Mouse (Mus musculus) lung, postnatal 36 days (tissue): ENCODE results near the gene Lcn2.

Experiments used
- DNase-seq: peaks from one replicate; pipeline ENCODE4 v3.0.0; 2022; ENCODE audit warnings: mixed read lengths

Gene Lcn2

DNA sequence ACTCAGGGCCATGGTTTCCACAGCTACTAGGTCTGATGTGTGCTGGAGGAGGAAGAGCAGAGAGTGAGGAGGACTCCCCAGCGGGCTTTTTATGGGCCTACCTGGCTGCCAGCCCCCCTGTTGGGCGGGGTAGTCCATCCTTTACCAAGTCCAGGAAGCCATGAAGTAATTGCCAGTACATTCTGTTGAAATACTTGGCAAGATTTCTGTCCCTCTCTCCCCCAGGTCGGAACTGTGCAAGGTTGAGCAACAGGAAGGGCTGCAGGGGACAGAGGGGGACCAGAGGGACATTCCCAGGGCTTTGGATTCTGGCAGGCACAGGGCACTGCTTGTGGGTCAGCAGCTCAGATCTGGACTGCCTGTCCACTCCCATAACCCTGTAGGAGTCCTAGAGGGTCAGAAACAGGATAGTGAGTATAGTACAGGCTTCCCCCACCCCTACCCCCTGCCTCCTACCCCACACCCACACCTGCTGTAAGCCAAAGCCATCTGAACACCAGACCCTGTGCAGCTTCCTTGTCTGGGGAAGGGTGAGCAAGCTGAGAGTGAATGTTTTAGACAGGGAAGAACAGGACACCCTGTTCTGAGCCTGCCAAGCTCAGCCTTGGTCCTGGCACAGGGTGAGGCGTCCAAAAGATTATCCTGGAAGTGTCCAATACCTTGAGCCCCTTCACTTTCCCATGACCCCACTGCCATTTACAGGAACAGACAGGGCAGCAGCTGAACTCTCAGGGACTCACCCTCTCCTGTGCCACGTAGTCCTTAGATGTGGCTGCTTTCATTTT, at the start of gene Lcn2:
Lcn2 (minus strand) TSS at position 547 of the 785 bp plus-strand sequence.
- DNase-seq: peak; percentile 60

DNA sequence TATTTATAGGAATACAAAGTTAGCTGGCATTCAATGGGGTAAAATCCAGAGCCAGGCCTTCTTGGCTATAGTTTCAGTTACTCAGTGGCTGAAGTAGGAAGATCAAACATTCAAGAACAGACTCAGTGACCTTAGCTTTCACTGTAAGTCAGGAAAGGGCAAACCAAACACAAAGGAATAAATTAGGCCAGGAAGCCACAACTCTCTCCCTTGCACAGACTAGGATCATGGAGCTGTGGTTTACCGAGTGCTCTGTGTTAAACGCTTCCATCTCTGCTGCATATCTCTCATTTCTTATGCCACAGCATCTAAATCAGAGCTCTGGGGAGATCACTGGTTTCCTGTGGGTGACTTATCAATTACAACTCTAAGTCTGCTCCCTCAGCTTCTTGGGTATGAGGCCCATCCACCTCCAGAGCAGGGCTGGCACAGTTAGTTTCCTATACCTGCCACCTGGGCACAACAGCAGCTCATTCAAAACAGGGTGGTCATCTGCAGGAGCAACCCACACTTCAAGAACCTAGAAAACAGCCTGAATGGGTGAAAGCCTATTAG, 49.6 kb upstream of the Lcn2 start:
- DNase-seq: no peak

DNA sequence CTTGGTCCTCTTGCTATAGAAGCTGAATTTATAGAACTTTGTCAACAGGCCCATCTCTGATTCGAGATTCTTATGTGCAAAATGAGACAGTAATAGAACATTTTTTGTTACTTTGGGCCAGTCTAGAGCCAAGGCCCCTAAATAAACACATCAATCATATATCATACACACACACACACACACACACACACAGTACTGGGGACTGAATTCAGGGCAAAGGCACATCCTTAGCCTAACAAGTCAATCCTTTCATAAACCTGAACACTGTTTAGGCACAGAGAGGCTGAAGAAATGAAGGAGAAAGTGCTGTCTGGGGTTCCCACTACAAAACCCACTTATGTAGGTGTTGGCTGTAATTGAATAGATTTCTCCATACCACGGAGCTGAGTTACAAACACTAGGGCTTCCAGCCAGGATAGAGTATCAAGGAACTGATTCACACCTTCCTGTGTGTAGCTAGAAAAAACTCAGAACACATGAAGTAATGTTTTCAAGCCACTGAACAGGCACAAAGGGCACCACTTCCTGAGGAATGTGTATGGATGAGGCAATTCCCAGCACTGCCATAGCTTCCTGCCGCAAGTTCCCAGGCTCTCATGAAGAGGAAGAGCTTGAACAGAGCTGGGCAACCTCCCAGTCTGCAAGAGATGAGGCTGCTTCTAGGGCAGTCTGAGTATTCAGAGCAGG, 48.8 kb upstream of the Lcn2 start:
- DNase-seq: peak; percentile 84

DNA sequence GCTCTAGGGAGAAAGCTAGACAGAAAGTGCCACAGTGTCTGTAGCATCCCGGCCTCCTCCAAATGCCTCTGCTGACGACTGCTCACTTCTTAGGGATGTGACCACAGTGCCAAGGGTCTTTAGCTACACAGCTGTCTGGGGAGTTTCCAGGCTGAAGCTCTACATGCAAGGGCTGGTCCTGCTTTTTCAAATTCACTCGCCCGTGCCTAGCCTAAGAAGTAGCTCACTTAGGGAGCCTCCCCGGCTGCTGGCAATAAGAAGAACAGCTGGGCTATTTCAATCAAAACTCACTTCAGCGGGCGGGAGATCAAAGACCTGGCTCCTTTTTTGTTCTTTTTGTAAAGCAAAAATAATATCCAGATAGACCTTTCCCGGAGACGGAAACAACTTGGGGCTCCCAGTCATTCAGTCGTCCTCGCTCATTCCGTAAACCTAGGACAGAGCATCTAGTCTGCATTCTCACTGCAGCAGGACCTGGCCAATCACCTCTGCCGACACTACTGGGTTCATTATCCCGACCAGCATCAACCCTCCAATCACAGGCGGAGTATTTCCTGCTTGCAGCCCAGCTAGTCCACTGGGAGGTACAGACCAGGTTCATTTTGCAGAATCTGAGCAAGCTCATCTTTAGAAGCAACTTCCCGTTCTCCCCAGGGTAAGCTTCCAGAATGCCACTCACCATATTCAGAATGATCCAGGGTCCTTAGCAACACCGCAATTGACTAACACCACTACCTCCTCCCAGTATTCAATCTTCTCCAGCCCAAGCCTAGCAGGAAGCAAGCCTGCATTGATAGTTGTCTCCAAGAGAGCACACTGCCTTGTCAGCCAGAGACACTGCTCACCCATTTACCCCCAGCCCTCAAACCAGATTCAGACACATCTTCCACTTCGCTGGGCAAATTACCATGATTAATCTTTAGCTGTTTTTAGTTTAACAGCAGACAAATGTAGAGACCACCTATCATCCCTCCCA, 42.9 kb upstream of the Lcn2 start:
- DNase-seq: peak; percentile 75

DNA sequence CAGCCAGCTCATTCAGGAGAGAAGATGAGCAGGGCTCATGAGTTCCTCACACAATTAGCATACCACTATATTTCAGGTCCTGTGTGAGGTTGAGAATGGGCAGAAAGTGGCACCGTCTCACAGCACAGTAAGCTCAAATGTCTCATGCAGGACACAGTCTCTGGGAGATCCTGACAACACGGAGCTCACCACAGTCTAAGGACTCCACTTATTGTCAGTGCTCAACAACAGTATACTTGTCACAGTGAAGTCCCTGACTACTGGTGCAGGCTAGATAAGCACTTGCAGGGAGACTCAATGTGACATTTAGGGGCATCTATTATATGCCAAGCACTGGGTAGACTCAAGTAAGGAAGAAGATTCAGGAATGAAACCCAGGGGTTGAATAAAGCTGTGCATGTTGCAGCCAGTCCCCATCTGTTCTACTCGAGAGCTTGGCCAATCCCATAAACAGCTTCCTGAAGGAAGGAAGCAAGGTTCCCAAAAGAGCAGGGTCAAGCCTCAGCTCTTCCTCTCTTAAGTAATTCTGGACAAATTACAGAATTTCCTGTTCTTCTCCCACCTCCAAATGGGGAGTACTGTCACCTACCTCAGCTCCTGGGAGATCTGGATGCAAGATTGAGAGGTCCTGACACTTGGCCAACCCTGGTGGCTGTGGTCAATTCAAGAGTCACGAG, 41.3 kb upstream of the Lcn2 start:
- DNase-seq: no peak

DNA sequence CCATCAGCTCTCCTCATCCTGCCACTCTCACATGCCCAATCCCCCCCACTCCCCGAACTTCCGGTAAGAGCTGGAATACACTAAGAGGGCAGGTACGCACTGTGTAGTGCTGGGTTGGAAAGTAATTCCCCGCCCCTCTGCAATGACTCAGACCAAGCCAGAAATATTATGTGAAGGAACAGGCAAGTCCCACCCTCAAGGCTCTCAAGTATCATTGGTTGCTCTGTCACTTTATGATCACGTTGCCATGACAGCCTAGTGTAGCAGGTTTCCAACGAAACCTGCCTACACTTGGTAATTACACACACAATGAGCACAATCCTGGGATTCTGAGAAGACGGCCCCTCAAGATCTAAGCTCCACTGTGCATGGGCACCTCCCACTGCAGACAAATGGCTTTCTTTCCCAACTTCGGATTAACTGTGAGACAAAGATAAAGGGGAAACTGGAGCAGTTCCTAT, 40.2 kb upstream of the Lcn2 start:
- DNase-seq: peak; percentile 88

DNA sequence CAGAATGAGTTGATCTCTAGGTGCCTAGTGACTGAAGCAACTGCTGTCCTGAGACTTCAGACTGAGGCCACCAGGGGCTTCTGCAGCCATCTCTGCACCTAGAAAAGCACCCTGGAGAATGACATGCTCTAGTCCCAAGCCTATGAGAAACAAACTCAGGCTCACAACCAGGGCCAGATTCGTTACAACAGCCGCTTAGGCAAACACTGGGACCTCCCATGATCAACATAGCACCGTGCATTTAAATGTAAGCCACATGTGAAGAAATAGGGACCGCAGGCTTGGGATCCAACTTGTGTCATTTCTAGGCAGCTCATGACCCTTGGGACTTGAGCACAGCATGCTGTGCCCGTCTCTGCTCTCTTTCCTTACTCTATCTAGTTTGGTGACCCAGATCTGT, 39.7 kb upstream of the Lcn2 start:
- DNase-seq: no peak

DNA sequence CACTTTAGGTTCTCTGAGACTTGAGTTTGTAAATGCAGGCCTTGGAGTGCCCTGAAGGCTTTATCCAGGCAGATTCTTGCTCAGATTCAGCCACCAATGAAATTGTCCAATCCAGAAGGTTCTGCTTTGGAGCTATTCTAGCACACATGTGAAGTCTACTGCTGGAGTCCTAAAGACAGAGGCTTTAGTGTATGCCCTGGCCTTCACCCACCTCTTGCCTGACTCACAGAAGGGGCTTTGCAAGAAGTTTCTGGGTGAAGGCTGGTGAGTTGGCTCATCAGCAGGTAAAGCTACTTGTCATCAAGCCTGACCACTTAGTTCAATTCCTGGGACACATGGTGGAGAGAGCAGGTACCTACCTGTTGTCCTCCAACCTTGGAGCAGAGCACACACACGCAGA, 38.1 kb upstream of the Lcn2 start:
- no peak for DNase-seq

DNA sequence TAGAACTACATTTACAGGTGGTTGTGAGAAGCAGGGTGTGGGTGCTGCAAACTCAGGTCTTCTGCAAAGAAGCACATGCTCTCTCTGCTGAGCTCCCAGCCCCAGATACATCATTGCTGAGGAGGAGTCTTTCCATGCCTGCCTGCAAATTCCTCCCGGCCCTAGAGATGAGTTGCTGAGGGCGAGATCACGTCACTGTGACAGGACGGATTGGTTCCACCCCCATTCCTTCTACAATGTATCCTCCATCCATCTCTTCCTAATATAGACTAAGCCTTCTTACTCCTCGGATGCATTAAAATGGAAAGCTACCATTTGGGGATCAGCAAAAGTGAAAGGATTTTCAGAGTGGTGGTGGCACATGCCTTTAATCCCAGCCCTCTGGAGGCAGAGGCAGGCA, 37.5 kb upstream of the Lcn2 start:
- no peak for DNase-seq

DNA sequence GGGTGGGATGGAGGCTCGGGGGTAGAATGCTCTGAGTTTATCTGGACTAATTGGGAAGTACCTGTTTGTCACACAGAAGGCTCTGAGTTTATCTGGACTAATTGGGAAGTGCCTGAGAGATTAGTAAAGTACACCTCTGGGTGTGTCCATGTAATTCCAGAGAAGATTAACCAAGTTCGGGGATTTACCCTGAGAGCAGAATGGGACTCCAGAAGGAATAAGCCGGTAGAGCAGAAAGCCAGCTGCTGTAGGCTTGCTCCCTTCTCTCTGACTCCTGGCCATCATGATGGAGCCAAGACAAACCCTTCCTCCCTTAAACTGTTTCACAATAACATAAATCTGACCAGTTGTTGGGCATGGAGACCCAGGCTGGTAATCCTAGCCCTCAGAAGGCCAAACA, 36.7 kb upstream of the Lcn2 start:
- DNase-seq: no peak

DNA sequence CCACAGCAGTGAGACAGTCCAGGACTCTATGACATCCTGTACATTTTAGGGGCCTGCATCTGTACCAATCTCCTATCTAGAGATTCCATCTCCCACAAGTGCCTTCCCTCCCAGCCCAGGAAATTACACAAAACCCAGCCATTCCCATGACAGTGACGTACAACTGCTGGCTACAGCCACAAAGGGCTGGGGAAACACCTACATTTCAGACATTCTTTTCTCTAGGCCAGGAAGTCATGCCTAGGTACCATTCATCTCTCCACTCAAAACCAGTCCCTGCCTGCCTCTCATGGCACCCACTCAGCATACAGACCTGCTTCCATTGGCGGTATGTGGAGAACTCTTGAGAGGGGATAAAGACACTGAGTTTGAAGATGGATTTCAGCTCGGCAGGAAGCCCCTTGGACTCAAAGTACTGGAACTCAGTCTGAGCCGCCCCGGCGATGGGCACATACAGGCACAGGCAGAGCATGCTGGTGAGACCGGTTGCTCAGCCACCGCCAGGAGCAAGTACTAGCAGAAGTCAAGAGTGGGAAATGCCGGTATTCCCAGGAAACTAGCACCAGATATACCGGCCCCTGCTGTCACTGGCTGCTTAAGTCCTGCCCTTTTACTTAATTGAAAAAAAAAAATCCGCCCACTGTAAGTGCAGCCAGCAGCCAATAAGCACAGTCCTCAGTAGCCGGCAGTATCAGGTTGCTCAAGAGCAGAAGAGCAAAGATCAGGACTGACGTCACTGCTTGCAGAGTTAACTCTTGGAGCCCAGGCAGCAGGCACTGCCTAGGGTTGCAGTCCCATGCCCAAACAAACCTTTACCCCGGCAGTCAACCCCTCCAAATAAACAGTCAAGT, 35.7 kb upstream of the Lcn2 start:
- DNase-seq: peak; percentile 93

DNA sequence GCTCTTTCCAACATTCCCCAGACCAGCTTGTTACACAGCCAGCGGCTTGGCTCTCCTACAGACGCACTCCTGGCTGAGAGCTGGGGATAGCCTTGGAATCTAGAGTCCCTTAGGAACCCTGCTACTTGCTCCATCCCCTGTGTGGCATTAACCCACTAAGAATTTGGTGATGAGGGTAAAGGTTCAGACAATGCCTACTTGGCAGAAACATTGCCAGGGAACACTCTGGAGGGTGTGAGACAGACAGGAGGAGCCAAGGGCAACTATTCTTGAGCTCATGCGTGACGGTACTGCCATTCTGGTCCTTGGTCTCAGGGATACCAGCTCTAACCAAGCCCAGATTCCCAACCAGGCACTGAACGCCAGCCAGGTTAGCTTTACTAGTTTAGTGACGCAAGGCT, 33.8 kb upstream of the Lcn2 start:
- DNase-seq: no peak

DNA sequence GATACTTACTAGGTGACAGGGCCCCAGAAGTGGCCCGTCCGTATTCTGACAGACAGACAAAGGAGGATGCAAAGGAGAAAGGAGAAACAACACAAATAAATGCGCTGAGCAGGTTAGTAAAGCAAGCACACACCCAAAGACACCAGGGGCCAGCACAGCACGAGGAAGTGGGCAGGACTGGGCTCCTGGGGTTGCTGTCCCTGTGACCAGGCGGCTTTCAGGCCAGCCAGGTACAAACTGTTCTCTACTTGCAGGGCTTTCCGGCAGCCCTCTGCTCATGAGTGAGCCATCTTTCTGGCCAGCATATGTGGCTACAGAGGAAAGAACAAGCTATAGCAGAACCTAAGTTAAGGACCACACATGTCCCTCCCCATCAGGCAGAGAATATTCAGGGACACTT, 32.6 kb upstream of the Lcn2 start:
- no peak for DNase-seq

DNA sequence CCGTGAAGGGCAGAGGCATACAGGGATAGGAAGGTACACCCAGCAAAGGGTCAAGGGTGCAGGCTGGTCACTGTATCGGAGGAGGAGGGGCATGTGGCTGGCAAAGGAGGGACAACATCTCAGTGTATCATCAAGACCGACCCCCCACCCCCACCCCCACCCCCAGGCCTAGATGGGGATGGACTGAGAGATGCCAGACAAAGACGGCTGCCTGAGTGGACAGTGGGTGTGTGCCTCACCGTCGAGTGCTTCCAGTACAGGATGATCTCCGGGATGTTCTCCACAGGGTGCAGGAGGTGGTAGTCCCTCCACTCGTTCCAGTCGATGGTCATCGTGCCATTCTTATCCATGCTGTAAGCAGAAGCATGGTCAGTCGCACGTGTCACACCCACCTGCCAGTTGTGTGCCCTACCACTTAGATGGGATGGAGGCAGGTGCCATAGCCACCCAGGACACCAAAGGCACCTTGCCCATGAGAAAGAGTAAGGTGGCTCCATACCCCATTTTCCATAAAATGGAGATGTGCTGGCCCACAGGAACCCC, 32.1 kb upstream of the Lcn2 start:
- no peak for DNase-seq

DNA sequence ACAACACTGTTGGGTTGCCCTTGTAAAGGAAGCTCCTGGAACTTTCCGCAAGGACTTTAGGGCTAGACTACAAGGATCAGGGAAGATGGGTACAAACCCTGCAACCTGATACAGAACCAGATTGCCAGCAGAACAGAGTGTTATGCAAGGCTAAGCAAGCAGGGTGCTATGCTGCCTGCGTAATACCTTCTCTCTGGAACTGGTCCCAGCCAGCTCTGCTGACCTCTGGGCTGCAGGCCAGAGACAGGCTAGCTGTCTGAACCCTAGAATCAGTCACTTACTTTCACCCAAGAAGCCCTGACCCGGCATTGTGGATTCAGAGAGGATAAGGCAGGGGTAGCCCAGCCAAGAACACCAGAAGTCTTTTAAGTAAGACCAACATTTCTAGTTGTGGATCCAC, 31.3 kb upstream of the Lcn2 start:
- peak; percentile 88 for DNase-seq

DNA sequence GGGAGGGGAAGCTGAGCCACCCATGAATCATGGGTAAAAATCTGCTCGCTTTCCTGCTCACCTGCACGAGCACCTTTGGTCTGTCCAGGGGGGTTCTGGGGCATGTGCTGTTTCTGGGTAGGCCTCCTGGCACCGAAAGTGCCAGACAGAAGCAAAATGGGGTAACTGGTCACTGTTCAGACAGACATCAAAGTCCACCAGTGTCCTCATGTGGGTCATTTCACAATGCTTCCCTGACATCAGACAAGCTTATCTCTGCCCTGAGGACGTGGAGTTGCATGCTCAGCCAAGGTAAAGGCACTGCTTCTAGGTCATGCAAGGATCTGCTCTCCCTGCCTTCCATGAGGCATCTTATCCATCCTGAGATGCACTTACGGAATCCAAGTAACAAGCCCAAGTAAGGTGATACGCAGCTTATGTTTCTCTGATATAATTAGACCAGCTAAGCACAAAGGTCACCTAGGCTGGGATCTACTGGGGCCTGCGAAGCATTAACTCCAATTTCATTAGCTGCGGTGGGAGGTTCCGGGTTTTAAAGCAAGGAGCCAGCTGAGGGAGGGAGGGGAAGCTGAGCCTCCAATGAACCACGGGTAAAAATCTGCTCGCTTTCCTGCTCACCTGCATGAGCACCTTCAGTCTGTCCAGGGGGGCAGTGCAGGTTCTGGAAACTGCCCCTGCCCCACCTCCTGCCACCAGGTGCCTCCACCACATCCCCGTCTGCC, 30.5 kb upstream of the Lcn2 start:
- no peak for DNase-seq

DNA sequence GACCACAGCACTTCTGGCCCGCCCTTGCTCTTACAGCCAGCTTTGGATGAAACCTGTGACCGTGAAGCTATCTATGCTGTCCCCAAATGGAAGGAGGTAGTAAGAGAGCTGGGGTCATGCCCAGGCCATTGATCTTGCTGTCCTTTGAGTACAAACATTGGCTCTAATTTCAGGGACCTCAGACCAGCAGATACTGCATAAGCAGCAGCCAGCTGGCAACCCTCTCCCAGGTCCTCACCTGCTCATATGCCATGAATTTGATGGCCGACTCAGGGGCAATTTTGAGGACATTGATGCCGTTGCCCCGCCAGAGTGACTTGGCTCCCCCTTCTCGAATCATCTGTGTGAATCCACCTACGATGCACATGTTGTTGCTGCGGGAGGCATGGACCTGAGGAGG, 29.4 kb upstream of the Lcn2 start:
- no peak for DNase-seq

DNA sequence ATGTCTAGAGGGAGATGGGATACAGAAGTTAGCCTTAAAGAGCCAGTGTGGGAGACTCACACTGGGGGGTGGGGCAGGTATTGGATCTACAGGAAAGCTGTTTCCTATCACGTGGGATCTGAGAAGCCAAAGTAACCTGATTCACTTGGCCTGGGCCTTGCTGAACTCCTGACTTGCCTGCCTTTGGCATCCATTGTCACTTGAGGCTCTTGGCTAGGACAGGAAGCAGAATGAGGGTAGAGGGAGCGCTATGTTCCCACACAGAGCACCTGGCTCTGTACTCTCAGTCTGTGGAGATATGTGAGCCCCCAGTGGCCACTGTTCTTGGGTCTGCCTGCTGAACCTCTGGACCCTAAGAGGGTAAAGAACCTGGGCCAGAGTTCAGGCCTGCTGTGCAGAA, 28.5 kb upstream of the Lcn2 start:
- DNase-seq: no peak

DNA sequence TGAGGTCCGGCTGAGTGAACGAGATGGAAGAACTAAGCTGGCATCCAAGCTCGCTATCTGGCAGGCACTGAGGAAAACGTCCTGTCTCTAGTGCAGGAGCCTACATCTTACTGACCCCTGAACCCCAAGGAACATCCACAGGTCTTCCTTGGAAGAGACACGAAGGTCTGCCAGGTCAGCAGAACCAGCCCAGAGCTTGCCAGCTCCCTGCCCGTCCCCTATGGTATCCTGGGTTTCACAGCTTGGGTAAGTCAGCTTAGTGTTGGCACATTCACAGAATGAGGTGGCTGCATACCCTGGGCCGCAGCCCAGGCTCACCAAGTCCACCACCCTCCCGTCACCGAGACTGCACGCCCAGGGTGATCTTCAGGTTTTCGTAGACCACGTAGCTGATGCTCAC, 27.7 kb upstream of the Lcn2 start:
- DNase-seq: no peak

DNA sequence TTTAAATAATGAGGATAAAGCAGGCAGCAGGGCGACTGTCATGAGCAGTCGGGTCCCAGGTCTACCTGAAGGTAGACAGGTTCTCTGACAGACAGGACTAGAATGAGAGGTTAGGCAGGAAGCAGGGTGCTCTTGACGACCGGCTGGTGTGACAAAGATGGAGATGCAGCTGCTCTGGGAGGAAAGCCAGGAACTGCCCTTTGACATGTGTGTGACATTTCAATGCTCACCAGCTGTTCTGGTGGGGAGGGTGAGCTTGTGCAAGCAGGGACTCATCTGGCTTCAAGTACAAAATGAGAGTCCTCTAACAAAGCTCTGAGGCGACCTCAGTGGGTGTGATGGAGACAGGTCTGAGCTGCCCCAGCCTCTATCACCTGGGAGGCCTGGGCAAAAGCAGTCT, 25.9 kb upstream of the Lcn2 start:
- DNase-seq: peak; percentile 70
